Mouse (Mus musculus) spleen, postnatal 36 days (tissue): Measurements from ENCODE around the gene Tnfrsf19.

ENCODE experiments used
- DNase-seq, 2 experiments: peaks; one replicate each; pipeline ENCODE4 v3.0.0; 2022; ENCODE audit warnings: low spot score in 2 of 2, mixed read lengths in 1 of 2

Gene Tnfrsf19

DNA sequence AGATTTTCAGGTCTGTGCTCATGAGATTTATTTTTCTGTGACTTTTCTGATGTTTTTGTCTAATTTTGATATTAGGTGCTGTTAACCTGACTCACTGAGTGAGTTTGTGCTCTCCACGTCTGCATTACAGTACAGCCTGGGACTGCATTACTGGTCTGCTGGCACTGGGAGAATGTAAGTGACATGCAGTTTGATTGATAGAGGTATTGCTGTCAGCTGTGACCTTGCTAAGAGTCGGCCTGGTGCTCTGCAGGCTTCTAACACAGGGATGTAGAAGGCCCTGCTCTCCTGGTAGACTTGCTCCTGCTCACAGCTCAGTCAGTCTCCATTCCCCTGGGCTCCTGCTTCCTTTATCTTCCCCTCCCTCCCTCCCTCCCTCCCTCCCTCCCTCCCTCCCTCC, 25.3 kb downstream of the Tnfrsf19 start:
- DNase-seq, result no peak

DNA sequence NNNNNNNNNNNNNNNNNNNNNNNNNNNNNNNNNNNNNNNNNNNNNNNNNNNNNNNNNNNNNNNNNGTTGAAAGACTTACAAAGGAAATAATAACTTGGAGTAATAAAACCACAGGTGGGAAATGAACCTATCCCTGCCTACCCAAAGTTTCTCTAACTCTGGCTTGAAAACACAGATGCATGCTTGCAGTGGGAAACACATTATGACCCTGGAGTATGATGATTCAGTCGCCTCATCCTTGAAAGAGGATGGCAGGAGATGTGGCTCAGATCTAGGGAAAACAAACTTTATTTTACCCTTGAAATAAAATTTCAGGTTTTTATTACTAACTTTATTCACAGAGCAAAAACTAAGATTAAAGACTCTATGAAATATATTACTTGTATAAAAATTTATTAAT, 26.4 kb downstream of the Tnfrsf19 start:
- no peak for DNase-seq

DNA sequence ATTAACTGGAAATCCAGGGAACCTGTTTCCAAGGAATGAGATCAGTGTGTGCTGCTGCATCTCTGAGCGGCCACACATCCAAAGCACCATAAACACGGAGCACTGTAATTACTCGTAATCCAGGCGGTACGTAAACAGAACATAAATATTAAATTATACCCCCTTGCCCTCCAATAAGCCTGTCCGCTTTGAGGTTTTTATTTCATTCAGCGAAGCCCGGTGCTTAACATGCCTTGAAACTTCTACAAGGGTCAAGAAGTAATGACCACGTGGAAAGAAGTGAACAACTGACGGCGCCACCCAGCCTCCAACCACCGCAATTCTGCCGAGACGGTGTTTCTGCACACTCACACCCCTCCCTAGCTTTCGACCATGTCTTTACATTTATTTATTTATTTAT, 31.7 kb downstream of the Tnfrsf19 start:
- no peak for DNase-seq

DNA sequence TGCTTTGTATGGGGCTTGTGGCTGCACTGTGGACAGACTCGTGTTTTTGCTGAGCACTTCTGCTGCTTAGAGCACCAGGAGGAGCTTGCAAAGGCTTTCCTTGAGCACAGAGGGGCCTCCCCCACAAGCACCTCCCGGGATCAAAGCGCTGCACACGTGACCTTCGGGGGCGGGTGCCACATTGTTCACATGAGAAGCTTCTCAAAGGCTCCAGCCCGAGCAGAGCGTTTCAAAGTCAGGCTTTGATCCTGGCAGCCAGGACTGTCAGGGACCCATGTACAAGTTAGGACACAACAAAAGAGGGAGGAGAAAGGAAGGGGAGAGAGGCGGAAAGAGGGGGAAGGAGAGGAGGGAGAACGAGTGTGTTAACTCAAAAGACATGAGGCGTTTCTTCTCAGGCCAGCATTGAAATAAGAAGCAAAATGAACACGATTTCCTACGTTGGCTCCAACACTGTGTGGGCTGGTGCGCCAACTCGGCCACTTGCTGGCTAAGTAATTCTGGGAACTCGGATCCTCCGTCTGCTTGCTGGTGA, 33.8 kb downstream of the Tnfrsf19 start:
- DNase-seq, result peak; percentile 19 to 26

DNA sequence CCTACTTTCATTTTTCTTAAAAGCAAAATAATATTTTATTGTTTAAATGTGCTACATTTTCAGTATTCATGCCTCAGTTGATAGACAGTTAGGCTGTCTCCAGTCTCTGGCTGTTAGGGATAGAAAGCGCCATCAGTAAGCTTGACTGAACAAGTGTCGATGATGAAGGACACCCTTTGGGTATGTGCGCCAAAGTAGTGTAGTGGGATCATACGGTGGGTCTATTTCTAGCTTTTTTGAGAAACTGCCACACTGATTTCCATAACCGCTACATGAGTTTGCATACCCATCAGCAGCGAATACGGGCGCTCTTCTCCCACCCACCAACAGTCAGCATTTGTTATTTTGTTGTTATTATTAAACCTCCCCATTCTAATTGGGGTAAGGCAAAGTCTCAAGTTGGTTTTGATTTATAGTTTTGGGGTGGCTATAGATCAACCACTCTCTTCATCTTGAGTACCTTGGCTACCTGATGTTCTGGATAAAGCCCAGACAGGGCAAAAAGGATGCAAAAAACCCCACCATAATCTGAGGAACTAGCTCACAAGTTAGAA, 34.6 kb downstream of the Tnfrsf19 start:
- DNase-seq, result no peak

DNA sequence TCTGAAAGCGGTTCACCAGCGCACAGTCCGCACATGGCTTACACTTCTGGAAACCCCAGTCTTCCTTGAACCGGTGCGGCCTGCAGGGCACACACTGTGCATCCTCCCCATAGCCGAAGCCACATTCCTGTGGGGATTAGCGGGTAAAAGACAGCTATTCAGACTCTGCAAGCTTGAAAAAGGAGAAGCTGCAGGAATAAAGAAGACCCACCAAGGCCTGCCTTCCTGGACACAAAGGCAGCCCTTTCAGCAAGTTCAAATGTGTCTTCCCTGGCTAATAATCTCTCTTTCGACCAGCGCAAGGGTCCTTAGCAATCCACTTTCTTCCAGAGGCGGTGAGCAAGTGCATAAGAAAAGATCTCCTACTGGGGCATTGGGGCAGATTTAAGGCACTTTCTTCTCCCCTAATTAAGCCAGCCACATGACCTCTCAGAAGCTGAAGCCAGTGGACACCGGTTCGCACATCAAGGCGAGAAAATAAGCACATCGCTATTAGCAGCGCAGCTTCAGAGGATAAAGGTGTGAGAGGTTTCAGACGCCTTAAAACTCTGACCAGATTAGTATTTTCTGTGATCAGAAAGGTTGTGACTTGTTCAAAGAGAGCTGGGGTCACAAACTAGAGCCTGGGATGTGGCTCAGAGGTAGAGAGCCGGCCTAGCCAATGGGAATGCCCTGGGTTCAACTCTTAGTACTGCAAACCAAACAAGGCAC, 41.0 kb downstream of the Tnfrsf19 start:
- DNase-seq, result no peak

DNA sequence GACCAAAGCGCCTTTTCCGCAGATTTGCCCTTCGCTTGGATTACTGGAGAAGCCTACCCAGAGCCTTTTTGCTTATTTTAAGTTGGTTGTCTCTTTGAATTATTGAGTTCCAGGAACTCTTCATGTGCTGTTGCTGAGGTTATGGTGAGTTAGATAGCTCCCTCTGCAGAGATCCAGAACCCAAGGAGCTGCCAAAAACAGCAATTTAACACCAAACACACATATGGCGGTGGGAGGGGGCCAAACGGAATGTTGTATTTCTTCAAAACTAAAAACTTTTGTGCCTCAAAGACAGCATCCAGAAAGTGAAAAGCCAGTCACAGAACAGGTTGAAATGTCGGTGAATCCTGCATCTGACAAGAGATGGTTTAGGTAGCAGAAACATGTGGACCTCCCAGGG, 42.6 kb downstream of the Tnfrsf19 start:
- no peak for DNase-seq

DNA sequence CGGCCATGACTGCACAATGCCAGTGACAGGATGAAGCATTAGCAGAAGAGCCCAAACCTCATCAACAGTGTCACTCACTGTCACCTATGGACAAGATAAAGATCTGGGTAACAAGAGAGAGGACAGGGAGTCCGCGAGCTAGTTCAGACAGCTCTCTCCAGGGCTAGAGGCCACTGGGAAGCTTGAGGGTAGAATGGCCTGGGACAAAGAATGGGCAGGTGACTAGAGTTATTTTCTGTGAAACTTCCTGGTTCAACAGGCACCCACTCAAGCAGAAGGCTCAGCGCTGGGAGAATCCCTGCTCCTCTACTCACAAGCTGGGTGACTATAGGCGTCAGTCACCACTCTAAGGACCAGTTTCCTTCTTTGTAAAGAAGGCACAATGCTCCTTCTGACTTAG, 46.2 kb downstream of the Tnfrsf19 start:
- DNase-seq, result no peak

DNA sequence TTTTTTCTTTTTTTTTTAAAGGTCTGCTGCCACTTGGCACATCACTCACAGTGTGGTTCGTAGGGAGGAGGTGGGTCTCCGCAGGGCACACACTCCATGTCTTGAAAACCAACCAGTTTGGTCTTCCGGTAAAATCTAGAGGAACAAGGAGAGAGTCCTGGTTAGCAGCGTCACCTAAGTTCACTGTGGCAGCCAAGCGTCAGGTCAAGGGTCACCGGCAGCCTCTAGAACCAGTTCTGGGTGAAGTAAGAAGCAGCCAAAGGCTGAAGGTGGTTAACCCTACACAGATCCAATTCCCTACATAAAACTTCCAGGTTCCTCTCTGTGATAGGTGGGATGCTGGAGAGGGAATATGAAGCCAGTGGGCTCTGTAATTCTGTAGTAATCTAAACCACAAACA, 49.7 kb downstream of the Tnfrsf19 start:
- DNase-seq, result no peak

DNA sequence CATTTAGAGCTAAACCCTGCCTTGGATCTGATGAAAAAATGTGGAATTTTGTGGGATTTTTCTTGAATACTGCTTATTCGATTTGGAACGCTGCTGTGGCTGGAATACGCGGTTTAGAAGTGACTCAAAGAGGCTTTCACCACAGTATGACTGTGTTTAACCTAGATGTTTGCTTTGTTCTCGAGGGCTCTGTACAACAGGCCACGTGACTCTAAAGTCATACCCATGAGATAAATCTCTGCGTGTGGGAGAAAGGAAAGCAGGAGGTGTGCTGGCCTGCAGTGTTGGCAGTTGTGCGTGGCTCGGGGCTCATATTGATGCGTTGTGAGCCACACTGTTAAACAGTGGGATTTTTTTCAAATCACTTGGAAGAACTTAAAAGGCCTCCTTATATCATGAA, 52.8 kb downstream of the Tnfrsf19 start:
- DNase-seq, result no peak

DNA sequence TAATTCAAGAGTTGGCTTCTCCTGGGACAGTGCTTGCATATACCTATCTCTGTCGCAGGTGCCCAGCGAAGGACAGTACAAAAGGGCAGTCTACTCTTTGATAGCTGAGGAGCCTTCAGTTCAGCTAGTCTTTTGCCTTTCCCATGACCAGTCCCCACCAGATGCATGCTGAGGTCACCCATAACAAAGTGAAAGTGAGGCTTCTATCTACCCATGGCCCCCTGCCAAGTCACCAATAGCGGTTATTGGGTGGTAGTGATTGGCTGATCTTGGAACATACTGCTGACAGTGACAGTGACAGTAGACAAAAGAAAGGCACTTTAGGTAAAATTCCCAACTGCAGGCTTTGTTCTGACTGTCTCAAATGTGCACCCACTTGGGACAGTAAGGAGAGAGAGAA, 53.2 kb downstream of the Tnfrsf19 start:
- no peak for DNase-seq

DNA sequence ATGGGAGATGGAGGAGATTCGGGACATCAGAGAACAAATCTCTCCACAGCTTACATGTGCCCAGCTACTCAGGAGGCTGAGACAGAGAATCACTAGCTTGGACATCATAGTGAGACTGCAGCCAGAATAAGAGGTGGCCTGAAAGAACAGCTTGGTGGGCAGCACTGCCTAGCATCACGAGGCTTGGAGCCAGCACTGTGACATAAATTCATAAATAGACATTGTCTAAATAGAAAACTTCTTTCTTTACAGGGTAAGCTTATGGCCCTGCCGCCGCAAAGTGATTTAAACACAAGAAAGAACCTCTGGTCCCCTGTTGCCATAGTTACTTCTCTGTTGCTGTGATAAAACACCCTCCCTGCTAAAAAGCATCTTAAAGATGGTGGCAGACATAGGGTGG, 54.1 kb downstream of the Tnfrsf19 start:
- DNase-seq, result no peak

DNA sequence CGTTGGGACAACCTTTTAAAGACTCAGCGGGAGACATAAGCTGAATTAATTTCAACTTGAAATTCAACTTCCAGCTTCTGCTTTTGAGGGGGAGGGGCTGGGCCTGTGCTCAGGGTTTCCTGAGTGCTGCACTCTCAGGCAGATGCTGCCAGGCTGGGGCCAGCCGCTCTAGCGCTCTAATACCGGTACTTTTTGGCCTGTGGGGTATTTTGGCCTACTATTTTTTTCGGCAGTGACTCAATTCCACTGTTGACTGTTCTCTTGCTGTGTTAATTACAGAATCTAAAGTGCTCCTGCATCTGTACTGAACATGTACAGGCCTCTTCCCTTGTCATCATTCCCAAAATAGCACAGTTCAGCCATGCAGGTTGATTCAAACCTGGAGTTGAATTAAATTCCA, 58.1 kb downstream of the Tnfrsf19 start:
- DNase-seq, result no peak

DNA sequence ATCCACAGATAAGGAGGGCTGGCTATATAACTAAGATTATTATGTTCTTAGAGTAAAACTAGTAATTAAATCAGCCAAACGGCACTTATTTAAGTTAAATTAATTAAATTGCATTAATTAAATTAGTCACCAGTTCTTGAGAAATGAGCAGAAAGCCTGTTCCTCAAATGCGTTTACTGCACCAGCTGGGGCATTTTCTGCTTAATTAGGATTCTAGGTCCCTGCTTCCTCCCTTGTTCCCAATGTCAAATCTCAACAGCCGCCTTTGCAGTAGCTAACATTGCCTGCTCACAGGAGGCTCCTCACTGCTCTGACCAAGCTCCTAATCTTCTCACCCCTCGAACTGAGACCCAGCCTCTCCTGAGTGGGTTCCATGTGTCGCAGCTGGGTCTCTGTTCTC, 59.4 kb downstream of the Tnfrsf19 start:
- no peak for DNase-seq

DNA sequence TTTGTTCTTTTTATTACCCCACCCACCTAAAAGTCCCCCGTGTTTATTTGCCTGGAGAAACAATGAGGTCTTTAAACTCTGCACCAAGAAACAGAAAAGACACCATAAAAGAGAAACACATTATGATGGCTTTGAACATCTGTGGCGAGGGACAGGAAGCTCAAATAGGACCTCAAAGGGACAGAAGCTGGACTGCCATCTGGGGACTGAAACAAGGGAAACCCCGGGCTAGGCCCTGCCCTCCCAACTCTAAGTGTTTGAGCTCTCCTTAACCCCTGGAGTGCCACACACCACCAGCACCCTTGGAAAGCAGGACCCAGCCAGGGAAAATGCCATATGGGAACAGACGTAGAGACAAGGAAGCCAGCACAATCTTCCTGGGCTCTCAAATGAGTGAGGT, 61.2 kb downstream of the Tnfrsf19 start:
- DNase-seq, result no peak

DNA sequence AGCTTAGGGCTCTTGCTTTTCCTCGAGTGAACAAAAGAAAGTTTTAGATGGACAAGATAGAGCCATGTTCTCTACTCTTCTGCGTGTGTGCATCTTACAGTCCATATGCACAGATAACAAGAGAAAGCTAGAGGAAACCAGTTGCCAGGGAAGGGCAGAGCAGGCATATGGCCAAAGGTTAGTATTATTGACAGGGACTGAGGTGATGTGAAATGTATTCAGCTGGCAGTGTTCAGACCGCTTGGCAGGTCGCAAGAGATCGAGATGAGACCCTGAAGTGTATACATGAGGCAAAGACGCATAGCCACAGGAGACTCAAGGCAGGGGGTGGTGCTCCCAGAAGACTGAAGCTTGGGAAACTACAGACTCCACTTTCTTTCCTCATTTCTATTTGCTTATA, 62.0 kb downstream of the Tnfrsf19 start:
- DNase-seq, result no peak

DNA sequence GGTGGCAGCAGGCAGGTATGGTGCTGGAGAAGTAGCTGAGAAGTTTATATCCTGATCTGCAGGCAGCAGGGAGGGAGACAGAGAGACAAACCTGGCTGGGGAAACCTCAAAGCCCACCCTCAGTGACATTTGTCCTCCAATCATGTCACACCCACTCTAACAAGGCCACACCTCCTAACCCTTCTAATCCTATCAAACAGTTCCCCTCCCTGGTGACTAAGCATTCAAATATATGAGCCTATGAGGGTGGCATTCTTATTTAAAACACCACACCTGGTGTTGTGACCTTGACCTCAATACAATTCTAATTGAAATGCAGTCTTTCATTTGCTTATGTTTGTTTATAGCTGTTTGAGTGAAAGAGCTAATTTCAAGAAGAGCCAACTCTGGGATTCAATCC, 64.2 kb downstream of the Tnfrsf19 start:
- DNase-seq, result no peak

DNA sequence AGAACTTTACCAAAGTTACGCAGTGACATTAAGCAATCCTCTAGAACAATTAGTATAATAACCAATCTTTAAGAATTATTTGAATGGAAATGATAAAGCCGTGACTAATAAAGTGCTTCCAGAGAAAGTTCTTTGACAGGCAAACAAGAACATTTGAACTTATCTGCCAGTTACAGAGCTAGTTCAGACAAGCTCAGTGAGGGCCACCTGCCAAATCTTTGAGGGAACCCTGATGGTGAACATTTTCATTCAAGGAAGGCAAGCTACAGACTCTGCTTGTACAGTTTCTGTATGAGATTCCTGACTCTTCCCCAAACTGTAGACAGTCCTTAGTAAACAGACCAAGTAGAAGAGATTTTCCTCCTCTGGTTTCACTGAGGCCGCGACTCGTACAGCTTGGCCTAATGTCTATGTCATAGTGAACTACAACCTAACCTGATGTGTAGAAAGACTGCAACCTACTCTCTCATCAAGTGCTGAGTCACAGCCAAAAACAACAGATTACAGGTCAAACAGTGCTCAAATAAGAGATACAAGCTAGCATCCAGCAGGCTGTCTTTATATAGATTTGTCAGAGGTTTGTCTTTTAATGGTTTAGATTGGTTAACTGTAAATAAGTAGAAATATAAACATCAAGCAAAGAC, 65.9 kb downstream of the Tnfrsf19 start:
- no peak for DNase-seq

DNA sequence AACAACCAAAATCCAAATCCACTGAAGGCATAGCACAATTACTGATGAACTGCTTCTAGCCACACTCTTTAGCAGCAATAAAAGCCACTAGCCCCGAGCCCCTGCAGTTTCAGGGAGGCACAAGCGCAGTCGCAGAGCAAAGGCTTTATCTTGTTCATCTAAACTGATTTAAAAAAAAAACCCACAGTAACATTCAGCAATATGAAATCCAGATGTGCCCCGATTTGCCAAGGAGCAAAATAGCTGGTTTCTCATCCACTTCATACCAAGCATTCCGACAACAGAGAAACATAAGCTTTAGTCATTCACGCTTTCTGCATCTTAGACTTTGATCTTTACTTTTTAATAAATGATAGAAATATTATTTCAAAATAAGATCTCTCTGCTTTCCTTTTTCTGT, 68.2 kb downstream of the Tnfrsf19 start:
- no peak for DNase-seq

DNA sequence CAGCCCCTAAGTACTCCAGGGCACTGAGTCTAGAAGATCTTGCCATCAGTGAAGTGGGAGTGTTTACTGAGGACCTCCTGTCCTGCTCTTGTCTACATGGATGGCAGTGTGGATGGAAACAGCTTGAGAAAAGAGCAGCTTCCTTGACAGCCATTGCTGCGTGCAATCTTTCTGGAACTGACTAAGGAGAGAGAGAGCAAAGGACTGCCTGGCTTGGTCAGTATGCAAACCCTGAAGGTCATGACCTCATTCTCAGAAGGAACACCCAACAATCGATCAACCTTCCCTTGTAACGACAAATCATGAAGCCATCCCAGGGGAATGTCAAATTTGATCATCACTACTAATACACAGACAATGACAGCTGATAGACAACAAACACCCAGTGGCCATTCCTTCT, 70.1 kb downstream of the Tnfrsf19 start:
- no peak for DNase-seq

DNA sequence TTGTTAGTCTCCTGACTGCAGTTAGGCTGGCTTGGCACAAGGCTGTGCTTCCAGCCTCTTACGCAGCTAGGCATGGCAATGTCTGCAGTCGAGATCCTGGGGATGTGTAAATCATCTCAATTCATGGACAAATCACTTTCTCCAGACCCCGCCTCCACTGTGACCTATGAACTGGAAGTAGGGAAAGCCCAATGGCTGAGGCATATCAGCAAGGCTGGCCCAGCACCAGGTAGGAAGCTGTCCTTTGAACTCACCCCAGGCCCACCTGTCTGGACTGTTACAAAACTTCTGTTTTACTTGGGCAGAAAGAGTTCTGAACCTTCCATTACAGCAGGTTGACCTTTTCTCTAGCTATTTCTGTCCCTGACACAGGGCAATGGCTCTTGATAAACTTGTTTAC, 70.6 kb downstream of the Tnfrsf19 start:
- DNase-seq, result no peak

DNA sequence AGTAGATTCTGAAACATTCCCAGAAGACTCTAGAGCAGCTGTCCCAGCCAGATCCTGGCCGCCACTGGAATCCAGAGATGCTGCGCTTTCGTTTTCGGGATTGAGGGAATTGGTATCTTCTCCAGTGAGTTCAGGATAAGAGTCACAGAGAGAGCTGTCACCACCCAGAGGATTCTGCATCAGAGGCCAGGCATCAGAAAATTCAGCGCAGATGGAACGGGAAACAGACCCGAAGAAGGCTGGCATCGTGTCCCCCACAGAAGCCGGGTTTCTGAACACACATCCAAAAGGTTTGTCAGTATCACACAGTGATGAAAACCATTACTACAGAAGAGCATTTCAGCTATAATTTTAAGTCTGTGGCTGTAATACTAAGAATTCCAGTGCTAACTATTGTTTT, 75.3 kb downstream of the Tnfrsf19 start:
- DNase-seq, result no peak

DNA sequence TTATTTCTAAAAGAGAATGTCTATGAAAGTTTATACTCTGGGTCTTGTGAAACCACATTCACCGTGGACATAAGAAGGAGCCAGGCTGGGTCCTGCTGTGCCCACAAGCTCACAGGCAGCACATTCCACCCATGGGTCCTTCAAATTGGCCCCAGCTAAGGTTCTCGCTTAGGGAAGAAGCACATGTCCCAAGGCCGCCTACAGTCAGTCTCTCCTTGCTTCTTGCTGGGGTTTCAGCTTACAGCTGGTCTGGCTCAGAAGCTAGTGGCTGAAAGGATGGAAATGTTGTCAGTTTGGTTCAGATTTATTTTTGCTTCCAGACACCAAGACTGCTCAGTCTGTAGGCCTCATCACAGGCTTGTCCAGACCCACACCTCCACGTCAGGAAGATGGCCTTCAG, 80.2 kb downstream of the Tnfrsf19 start:
- DNase-seq, result no peak
